Mouse (Mus musculus) C2C12 (cell line): ENCODE measurements around the gene Pex14. TPM values are rescaled to one million over a fixed set of nuclear protein-coding genes. Genes with fewer than 3 reads are reported as not detected.

Experiments
- H3K27me3 ChIP-seq: one replicate; pipeline ENCODE4 v1.6.1; 2011; ENCODE audit not compliant: control insufficient read depth, insufficient read depth, insufficient read length
- H3K36me3 ChIP-seq: one replicate; pipeline ENCODE4 v1.6.1; 2011; ENCODE audit not compliant: control insufficient read depth, insufficient read depth
- H3K4me3 ChIP-seq: one replicate; pipeline ENCODE4 v1.5.1; 2011; ENCODE audit warnings: mild to moderate bottlenecking, control low read depth; ENCODE audit not compliant: poor library complexity, insufficient read depth, severe bottlenecking
- H3K79me2 ChIP-seq: one replicate; pipeline ENCODE4 v1.6.1; 2011; ENCODE audit not compliant: control insufficient read depth, insufficient read depth
- H3K79me3 ChIP-seq: one replicate; pipeline ENCODE4 v1.6.1; 2011; ENCODE audit warnings: low read depth, control low read depth
- H3ac ChIP-seq: one replicate; pipeline ENCODE3; 2011; ENCODE audit warnings: low read depth; ENCODE audit not compliant: control insufficient read depth, insufficient read length
- CEBPB ChIP-seq: IDR thresholded peaks from one replicate; pipeline ENCODE4 v1.6.1; 2011; ENCODE audit warnings: low read depth, mild to moderate bottlenecking, control low read depth, moderate library complexity
- CTCF ChIP-seq: IDR thresholded peaks from one replicate; pipeline ENCODE4 v1.5.1; 2011; ENCODE audit not compliant: control insufficient read depth, insufficient read depth, insufficient read length
- FOSL1 ChIP-seq: IDR thresholded peaks from one replicate; pipeline ENCODE4 v1.8.0; 2011; ENCODE audit warnings: mild to moderate bottlenecking, low read length; ENCODE audit not compliant: poor library complexity, insufficient read depth, severe bottlenecking
- MAX ChIP-seq: IDR thresholded peaks from one replicate; pipeline ENCODE4 v1.6.1; 2011; ENCODE audit warnings: mild to moderate bottlenecking, control low read depth
- MYOD1 ChIP-seq: IDR thresholded peaks from one replicate; pipeline ENCODE4 v1.6.1; 2011; ENCODE audit warnings: low read depth; ENCODE audit not compliant: control insufficient read depth, insufficient read length
- MYOG ChIP-seq: IDR thresholded peaks from one replicate; pipeline ENCODE4 v1.6.1; 2011; ENCODE audit not compliant: control insufficient read depth, insufficient read length; ENCODE audit errors: extremely low read depth
- USF1 ChIP-seq: IDR thresholded peaks from one replicate; pipeline ENCODE4 v1.6.1; 2011; ENCODE audit warnings: low read depth, mild to moderate bottlenecking, control low read depth, moderate library complexity
- polyA plus RNA-seq: library from polyadenylated mRNA; unstranded; fragments of >200 nt; fragmentation: generic; extraction: Trizol; gene quantifications from one replicate; pipeline ENCODE4 v1.2.1, GENCODE M21; 2012; ENCODE audit warnings: missing spikeins

Gene Pex14
- polyA plus RNA-seq, 1 experiment, result 40.3 TPM

GRCm38 (mm10) chr4:148968859-148969258, 130.8 kb downstream of the Pex14 start:
- Histone ChIP-seq H3ac (no peak overlapping the region), H3K36me3 (no peaks in the 10 kb centered on the region), H3K79me3 (no peaks in the 10 kb centered on the region), H3K27me3 (no peaks in the 10 kb centered on the region), H3K79me2 (no peaks in the 10 kb centered on the region), H3K4me3 (no peak overlapping the region)
- TF ChIP-seq CEBPB (no peak), MYOG (no peak), MAX (no peak), MYOD1 (no peak), FOSL1 (no peak), USF1 (no peak), CTCF (no peak)

DNA sequence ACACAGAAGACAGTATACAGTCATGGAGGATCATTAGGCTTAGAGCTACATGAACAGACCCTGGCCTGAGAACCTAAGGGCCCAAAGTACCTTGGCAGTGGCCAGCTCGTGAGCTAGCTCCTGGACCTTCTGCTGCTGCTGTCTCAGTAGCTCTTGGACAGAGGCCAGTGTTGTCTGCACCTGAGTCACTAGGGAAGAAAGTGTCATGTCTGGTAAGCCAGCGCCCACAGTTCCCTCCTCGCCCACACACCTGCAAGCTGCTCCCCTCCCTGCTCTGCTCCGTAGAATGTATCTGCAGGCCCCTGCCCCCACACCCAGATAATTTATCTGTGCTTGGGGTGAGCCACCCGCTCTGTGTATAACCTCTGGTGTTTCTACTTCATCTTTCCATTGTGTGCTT, 133.5 kb downstream of the Pex14 start:
- TF ChIP-seq CTCF (no peak), FOSL1 (no peak), CEBPB (no peak), MAX (no peak), USF1 (no peak), MYOD1 (no peak), MYOG (no peak)
- H3K27me3 ChIP-seq, result no peaks in the 10 kb centered on the region

GRCm38 (mm10) chr4:148964541-148965310, 134.9 kb downstream of the Pex14 start:
- Histone ChIP-seq H3K79me2 (no peaks in the 10 kb centered on the region), H3ac (no peak overlapping the region), H3K27me3 (no peaks in the 10 kb centered on the region), H3K4me3 (no peak overlapping the region), H3K79me3 (no peaks in the 10 kb centered on the region), H3K36me3 (no peaks in the 10 kb centered on the region)
- no peak for TF ChIP-seq USF1
- TF ChIP-seq MAX, result no peak
- TF ChIP-seq CTCF, result no peak
- TF ChIP-seq MYOD1, result no peak
- no peak for TF ChIP-seq MYOG
- TF ChIP-seq FOSL1, result no peak
- no peak for TF ChIP-seq CEBPB

More for the DNA sequence above, 133.5 kb downstream of the Pex14 start:
- Histone ChIP-seq H3K36me3 (no peaks in the 10 kb centered on the region), H3K4me3 (no peak overlapping the region), H3K79me2 (no peaks in the 10 kb centered on the region), H3K79me3 (no peaks in the 10 kb centered on the region), H3ac (no peak overlapping the region)

DNA sequence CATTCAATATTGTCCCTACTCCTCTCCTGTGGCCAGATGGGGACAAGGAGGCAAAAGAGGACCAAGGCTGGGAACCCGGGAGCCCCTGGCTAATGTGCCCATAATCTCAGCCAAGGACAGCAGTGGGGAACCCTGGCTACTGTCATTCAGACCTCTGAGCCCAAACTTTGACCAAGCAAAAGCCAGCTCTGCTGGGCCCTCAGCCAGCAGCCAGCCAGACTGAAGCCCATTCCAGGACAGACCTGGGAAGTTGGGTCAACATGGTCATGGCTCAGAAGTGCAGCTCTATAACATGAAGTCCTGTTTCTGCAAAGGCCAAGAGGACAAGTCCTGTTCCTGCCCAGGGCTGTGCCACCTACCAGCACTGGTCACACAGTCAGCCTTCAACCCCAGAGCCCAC, 137.6 kb downstream of the Pex14 start:
- TF ChIP-seq MYOG, result no peak
- no peak for TF ChIP-seq FOSL1
- no peak for TF ChIP-seq MAX
- no peak for TF ChIP-seq MYOD1
- no peak for TF ChIP-seq USF1
- TF ChIP-seq CTCF, result no peak
- TF ChIP-seq CEBPB, result no peak
- Histone ChIP-seq H3K79me3 (no peaks in the 10 kb centered on the region), H3K4me3 (no peak overlapping the region), H3K27me3 (no peaks in the 10 kb centered on the region), H3K36me3 (no peaks in the 10 kb centered on the region), H3ac (no peak overlapping the region), H3K79me2 (no peaks in the 10 kb centered on the region)

DNA sequence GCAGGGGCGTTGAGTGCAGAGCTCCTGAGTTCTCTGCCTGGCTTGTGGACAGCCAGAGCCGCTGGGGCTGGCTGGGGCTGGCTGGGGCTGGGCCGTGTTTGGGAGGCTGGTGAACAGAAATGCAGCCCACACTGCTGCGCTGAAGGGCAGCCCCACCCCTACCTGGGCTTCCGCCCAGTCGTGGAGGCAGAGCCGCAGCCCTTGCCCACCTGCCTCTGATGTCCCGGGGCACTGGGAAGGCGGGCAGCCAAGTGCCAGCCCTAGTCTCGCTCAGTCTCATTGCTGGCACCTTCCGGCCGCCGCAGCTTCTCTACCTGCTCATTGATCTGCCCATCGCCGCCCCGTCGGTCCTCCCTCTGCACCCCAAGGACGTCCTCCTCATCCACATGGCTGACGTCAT, 138.6 kb downstream of the Pex14 start:
- Histone ChIP-seq H3K79me2 (no peaks in the 10 kb centered on the region), H3K4me3 (no peak overlapping the region), H3K36me3 (no peaks in the 10 kb centered on the region), H3K79me3 (no peaks in the 10 kb centered on the region), H3K27me3 (no peaks in the 10 kb centered on the region), H3ac (no peak overlapping the region)
- no peak for TF ChIP-seq MAX
- TF ChIP-seq MYOG, result no peak
- no peak for TF ChIP-seq CEBPB
- TF ChIP-seq FOSL1, result no peak
- TF ChIP-seq USF1, result no peak
- TF ChIP-seq CTCF, result no peak
- no peak for TF ChIP-seq MYOD1

- H3K79me3 ChIP-seq, result no peaks in the 10 kb centered on the region
- no peaks in the 10 kb centered on the region for H3K36me3 ChIP-seq
- no peak overlapping the region for H3K4me3 ChIP-seq
- TF ChIP-seq FOSL1, result no peak
- TF ChIP-seq CTCF, result no peak
- TF ChIP-seq USF1, result no peak
- no peak for TF ChIP-seq MYOG
- no peak for TF ChIP-seq CEBPB
- no peak for TF ChIP-seq MYOD1
- TF ChIP-seq MAX, result no peak
- no peaks in the 10 kb centered on the region for H3K79me2 ChIP-seq
- H3ac ChIP-seq, result no peak overlapping the region
- H3K27me3 ChIP-seq, result no peaks in the 10 kb centered on the region
Measured at GRCm38 (mm10) chr4:148960011-148960410, 139.7 kb downstream of the Pex14 start.
